Mouse (Mus musculus) cerebellum, adult 2 months (tissue): ENCODE measurements at regions not wholly inside any gene's neighbourhood (a gene's known extent, or its start where the extent isn't known, plus 50 kb on each side); places are given as distances from the start of the nearest gene placed in this dataset.

Experiments
- CTCF ChIP-seq: fragments of 200-500 bp; IDR thresholded peaks from 2 replicates; pipeline ENCODE4 v1.5.1; 2011; ENCODE audit warnings: low read depth, mild to moderate bottlenecking, control low read depth, low read length, moderate library complexity, borderline replicate concordance; ENCODE audit not compliant: insufficient read depth
- POLR2A ChIP-seq: fragments of 200-500 bp; IDR thresholded peaks from 2 replicates; pipeline ENCODE4 v1.6.1; 2011; ENCODE audit warnings: low read length, control low read depth, borderline replicate concordance; ENCODE audit not compliant: insufficient read depth

DNA sequence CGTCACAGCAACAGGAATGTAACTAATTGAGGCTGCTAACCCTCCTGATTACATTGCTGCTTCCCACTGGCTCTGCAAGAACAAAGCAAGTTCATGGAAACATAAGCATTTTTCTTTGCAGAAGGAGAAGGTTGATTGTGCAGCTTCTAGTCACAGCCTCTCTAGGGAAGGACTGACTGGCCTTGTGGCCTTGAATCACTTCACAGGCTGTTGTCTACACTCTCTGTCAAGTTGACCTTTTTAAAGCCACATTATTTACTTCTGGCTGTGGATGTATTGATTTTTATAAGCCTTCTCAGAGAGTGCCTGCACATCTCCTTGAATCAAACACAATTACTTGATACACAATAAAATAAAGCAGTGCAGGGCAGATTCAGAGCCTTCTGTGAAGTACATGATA lies 251.8 kb upstream of the Myo3a start:
- no peak for TF ChIP-seq CTCF
- TF ChIP-seq POLR2A: no peak
